Mouse (Mus musculus) spleen, postnatal 10 days (tissue): Measurements from ENCODE around the gene Egfem1.

Experiments
- DNase-seq, 2 experiments: peaks; one replicate each; pipeline ENCODE4 v3.0.0; 2021 to 2022; ENCODE audit warnings: low spot score in 2 of 2

The Egfem1 gene

DNA sequence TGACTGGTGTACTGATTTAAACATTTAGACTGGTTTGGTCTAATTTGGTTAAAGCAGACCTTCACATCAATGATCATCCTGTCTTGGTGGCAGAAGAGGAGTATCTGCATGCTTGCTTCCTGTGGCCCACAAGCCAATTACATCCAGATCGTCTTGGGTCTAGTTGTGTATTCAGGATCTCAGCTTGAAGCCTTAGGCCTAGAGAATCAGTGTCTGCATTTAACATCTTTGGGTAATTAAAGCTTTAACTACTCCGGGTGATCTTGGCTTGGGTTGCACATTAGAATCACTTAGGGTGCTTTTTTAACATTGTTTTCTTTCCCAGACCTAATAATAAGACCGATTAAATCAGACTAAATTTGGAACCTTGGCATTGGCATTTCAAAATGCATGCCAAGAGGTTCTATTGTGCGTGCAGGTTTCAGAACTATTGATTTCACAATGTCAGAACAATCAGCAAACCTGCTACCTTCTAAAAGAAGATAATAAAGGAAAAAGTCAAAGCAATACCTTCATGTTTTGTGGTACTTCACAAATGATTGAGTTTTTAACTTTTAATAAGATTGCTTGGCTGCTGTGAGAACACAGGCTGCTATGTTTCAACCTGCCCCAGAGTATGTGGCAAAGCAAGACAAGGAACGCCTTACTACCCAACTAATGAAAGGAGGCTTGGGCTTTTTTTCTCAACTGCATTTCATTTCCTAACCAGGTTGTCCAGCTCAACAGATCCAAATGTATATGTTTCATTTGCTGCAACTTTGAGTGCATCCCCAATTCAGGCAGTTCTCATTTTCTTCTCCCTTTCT is 496.4 kb downstream of the Egfem1 start:
- DNase-seq = no peak

DNA sequence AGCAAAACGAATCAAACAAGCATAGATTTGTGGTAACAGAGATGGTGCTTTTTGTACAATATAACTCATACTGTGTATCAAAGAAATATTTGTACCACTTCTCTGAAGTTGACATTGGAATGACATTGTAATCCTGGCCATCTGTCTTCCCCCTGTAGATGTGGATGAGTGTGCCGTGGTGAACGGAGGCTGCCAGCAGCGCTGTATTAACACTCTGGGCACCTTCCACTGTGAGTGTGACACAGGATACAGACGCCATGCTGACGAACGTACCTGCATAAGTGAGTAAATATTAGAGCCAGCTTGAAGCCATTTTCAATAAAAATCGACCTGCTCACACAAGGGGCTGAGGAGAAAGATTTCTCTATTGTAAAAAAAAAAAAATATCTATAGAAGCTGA is 500.9 kb downstream of the Egfem1 start:
- DNase-seq = no peak

DNA sequence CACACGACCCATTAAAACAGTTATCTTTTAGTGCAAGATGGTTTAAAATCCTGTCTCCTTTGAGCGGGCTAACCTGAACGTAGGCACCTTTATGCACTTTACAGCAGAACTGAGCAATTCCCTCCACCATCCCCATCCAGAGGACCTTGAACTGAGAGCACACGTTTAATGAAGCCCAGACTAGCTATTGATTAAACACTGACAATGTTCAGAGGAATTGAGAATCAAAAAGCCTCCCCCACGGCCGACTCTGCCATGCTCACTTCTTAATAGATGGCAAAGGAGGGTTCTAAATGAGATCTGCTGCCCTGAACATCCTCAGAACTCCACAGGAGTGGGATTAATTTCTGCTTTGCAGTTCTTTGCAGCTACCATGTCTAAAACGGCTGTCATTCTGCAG is 520.3 kb downstream of the Egfem1 start:
- no peak for DNase-seq

DNA sequence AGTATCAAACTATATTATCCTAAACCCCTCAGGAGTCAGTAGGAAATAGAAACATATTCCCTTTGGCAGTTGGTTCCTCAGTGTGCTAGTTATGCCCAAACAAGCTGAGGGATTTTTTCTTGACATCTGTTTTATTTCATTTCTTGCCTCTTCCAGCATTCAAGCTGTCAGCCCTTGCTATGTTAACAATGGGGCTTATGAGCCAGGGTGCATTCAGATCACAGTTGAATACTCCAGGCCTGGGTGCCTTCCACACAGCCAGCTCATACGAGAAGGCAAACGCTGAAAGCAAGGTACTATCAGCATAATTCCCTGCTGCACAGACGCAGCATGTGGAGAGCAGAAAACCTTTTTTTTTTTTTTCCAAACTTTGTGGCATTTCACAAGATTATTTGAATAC is 526.9 kb downstream of the Egfem1 start:
- DNase-seq = no peak

DNA sequence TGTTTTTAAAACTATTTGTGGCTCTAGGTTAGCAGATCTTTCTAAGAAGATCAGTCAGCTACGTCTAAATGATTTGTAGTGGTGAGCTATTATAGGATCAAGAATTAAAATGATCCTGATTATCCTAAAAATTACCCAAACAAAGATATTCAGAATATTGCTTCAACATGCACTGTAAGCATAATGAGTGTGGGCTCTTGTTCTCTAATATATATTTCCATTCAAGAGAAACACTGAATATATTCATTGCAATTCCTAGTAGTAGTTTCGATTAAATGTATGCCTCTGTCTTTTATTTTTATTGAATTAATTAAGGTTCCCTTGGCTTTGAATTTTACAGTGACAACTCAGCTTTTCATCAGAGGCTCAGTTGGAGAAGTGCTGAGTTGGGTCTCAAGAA is 527.4 kb downstream of the Egfem1 start:
- DNase-seq = no peak

DNA sequence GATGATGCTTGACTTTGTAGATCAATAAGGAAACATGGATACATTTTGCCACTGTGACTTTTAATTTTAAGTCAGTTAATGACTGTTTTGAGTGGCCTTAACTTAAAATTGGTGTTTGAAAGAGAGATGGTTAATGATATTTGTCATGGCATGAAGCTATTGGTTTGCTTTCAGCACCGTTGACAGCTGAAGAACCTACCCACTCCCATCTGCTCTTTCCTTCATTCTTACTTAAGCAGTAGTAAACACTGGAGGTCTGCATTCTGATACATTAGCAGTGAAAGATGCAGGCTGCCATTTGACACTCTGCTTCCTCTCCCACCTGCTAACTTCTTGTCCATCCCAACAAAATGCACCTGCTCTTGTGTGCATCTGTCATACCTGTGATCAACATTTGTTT is 537.8 kb downstream of the Egfem1 start:
- DNase-seq = no peak

DNA sequence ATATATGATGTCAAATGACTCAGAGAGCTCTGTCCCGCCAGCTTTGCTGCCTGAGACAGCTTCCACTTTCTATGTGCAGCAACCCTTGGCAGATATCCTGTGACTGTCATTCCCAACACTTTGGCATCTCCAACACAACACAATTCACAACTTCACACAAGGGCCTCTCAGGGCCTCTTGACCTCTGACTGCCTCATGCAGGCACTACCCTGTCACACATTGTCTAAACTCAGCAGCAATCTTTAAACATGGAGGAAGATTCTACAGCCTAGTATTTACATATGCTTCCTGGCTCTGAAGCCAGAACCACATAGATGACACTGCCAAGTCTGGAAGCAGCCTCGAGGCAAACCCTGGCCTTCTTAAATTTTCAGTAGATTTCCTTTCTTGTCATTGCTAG is 558.0 kb downstream of the Egfem1 start:
- no peak for DNase-seq

DNA sequence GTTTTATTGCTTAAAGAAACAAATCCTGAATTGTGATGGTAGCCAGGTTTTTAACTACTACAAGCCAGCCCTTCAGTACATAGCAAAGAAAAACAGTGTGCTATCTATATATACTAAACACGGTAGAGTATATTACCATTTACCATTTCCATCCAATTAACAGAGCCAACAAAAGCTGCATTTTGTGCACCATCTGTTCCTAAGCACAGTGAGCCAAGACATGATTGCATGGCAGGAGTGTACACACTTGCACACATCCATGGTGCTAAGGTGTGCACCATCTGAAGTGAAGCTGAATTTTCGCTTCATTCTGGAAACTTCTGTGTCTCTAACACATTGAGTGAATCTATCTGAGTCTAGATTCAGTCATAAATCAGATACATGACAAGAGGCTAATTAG is 585.0 kb downstream of the Egfem1 start:
- no peak for DNase-seq

DNA sequence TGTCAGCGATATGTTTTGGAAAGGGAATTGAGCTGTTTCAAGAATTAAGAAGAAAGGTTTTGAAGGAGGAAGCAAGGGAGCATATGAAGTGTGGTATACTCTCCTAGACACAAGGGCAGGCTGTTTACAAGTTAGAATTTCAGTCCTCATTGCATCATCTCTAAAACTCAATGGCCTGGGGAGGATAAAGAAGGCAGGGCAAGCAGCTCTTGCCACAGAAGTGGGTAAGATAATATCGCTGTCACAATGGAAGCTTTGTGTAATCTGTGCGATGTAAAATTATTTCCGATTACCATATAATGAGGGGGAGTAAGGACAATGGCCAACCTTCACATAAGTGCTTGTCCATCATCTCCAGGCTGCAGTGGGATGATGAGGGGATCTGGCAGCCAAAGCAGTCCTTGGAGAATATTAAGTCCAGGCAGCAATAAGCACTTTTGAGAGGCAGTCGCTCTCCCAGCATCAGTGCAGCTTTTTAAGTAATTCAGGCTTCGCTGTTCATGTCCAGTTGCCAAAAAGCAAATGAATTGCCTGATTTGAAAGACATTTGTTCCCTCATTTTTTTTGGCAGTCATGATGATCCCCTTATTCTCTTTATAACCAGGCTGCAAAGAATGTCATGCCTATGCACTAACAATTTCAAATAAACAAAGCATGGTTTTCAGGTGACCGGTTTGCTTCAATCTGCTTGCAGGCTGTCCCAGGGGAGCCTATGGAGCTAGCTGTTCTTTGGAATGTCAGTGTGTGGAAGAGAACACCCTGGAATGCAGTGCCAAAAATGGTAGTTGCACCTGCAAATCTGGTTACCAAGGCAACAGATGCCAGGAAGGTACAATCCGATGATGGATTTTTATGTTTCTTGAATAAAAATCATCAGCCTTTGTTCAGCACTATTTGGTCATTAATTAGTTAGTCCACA is 607.8 kb downstream of the Egfem1 start:
- DNase-seq = no peak

DNA sequence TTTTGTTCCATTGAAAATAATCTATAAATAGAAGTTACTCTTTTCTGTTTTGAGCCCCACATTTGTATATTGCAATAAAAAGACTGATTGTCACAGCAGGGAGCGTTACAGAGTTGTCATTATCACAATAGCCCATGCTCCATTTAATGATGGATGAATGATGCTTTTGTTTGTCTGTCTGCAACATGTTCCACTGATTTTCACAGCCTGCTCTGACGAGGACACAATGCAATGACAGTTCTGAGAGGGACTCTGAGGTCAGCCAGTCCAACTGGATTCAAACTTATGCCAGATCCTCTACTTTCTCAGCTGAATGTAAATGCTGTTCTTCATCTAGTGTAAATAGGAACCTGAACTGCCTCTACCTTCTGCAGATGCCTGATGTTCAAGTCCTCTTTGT is 619.3 kb downstream of the Egfem1 start:
- no peak for DNase-seq

DNA sequence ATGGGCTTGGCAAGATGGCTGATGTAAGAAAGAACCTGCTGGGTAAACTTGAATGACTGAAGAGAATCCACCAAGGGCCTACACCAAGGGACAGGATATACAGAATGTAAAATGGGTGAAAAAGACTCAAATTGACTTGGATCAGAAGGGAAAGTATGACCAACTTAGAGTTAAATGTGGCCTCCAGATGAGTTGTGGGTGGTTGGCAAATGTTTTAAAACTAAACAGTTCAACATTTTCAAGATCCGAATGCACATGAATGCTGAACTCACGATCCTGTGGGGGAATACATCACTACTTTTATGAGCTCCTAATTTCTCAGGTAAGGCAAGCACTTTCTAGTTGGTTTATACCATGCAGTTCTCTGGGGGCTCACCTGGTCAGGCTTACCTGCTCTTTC is 625.0 kb downstream of the Egfem1 start:
- no peak for DNase-seq

DNA sequence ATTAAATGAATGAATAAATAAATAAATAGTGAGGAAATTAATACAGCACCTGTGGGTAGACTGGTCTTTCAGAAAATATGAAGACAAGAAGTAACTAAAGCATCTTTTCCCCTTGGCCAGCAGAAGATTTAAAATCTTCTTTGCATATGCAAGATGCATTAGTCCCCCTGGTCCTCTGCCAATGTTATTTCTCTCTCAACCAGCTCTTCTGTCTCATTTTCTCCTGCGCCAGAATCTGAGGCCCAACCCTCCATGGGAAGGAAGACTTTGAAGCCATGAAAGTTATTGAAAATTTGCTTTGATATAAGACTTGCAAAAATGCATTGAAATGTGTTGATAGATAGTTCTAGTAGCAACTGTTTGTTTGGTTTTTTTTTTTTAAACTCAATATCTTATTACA is 625.6 kb downstream of the Egfem1 start:
- no peak for DNase-seq

DNA sequence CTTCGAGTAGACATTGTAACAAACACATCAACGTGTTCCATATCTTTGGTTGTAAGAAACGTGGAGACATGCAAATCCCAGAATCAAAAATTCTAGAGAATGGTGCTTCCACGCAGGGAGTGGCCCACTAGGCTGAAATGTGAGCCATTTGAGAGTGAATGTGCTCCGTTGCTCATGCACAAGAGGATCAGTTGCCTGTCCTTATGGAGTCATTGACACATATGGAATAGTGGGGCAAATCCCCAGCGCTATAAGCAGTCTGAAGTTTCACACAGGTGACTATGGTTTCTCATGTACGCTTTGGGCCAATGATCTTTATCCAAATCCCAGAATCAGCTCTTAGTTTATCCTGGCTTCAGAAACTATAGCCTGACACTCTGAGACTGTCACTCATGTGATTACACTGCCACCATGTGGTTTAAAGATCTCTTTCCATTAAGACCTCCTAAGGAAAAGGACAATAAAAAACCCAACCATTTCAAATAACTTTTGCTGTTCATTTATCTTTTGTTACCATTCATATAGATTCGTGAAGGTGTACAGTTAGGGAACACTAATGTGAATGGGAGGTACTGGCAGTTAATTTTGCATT is 644.6 kb downstream of the Egfem1 start:
- no peak for DNase-seq

DNA sequence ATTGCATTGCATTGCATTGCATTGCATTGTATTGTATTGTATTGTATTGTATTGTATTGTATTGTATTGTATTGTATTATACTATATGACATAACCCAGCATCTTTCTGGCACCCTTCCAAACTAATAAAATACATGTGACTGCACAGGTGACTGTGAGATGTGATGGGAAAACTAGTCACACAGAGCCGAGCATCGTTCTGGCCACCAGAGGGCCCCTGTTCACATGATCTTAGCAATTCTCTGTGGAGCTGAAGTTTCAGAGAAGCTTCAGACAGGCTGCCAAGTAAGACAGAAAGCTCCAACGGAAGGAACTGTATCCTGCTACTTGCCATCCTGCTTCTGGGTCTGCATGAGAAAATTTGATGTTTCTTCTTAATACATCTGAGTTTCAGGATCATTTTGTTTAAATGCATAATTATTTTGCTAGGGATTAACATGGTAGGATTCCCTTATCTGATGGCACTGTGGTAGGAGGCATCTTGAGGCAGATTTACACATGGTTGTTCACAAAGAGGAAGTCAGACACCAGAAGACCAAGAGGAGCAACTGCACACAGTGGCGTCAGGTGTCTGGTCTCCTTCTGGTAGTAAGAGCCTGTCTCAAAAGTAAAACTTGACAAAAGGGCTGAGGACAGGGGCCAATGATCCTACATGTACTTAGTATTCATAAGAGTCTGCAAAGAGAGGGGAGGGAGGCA is 648.4 kb downstream of the Egfem1 start:
- no peak for DNase-seq

DNA sequence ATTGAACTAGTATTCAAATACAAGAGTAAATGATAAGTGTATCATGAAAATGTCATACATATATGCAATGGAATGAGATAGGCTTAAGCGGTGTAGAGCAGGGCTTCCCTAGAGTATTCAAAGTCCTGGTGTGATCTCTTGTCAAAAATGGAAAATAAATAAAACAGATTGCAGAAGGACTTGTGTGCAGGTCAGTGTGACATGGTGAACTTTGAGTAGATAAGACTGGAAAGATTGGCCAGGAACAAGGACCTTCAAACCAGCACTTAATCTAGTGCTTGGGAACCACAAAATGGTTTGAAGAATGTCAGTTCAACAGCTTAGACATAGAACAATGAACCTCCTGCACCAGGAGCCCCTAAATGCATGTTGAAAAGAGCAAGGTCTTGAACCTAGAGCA is 649.7 kb downstream of the Egfem1 start:
- DNase-seq = no peak

DNA sequence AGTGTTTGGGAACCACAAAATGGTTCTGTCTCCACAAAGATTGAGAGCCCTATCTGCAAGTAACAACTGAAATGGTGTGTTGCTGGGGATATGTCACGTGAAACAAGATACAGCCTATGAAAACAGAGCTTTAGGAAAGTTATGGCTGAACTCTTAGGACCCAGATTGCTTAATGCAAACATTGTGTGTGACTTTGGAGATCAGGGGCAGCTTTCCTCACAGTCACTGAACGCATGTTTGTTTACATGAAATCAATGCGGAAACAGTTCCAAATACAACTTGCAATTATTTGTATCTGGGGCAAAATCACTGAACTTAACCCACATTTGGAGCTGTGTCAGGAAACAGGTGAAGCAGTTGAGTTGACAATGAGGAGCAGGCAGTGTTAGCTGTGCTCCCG is 650.8 kb downstream of the Egfem1 start:
- no peak for DNase-seq

DNA sequence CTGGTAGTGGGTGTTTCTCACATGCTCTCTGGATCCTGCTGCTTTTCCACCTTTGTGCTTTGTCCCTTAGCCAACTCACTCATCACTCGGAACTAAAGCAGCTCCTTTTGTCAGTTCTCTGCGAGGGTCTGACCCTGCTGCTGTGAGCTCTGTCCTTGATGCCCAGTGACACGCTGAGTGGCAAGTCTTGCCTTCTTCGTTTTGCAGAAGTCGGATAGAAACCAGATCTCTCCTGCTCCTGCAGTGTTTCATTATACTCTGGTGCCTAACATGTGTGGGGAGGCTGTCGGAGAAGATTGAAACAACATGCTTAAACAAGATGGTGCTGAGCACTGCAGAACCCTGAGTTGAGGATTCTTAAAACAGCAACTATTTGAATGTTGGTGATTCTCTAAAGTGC is 652.4 kb downstream of the Egfem1 start:
- DNase-seq = no peak

DNA sequence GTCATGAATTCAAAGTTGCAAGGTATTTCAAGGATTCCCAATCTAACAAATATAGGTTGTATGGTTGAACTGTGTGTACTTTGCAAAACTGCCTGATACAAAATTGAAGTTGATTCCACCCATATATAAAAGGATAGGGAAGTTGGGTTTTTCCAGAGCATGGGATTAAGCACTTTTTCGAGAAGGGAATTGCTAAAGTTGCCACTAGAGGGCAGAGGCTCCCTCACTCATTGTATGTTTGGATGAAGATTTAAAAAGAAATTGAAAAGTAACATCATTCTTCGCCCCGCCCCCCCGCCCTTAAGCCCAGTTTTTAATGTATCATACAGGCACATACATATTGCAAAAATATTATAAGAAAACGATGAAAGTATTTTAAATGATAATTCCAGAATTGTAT is 657.5 kb downstream of the Egfem1 start:
- DNase-seq = no peak
